Mouse (Mus musculus): Measurements from ENCODE around the gene Ins2. TPM values are rescaled to one million over a fixed set of nuclear protein-coding genes. Genes with fewer than 3 reads are reported as not detected.

The Ins2 gene
- polyA plus RNA-seq (2012; rRNA removed) = not detected in 2 replicates

DNA sequence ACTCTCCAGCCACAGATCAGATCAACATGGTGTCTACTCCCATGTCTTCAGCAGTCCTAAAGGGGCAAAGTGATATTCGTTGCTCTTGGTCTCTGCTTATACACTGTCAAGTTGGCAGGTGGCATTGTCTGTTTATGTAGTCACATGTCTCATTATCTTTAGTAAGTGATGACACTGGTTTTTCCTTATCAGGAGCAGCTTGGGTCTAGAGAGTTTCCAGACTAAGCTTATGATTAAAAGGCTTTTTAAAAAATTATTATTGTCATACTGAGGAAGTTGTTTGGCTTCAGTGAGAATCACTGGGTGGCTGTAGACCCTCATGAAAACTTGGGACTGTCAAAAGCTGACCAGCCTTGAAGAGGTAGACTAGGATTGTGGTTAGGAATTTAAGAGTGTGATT is at the start of gene Ins2:
Gene Ins2 (minus strand): TSS at position 101 of the 400 bp plus-strand sequence.
- DNase-seq (ENCODE audit: low spot score) = no peak

DNA sequence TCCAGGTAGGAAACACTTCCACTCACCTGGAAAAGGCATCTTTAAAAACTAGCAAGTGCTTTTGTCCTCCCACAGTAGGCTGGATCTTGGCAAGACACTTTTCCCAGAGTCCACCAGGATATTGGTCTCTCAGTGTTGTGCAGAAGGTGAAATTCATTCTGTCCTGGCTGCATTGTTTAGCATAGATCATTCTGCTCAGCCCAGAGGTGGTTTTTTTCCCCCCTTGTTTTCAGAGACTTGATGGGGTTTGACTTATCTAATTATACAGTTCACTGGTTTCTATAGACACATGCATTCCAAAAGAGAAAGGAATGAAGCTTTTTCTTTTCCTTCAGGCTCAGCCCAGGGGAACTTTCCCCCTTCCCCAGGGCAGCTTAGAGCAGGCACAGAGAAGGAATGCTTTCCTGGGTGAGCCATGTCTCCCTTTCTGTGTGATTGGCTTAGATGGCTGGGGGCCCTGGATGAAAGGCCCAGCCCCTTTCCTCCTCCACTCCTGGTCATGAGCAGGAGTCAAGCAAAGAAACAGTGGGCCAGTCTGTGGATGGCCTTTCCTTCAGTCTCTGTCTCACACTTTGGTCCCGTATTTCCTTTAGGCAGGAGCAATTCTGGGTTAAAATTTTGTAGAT is 49.6 kb upstream of the Ins2 start:
- DNase-seq (ENCODE audit: low spot score) = no peak

DNA sequence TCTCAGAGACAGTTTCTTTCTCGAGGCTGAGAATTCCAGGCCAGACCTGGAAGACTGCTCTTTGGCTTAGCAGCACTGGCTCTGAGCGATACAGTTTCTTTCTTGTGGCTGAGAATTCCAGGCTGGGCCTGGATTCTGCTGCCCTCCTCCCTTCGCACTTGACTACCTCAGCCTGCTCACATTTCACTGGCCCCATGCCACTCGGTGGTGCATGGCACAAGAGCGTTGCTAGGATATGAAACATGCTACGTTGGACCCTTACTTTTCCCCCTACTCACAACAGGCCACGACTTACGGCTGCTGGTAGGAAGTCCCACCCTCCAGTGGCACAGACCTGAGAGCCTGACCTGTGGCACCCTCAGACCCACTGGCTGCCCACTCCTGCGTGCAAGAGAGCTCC is 46.5 kb upstream of the Ins2 start:
- no peak for DNase-seq (ENCODE audit: low spot score)

DNA sequence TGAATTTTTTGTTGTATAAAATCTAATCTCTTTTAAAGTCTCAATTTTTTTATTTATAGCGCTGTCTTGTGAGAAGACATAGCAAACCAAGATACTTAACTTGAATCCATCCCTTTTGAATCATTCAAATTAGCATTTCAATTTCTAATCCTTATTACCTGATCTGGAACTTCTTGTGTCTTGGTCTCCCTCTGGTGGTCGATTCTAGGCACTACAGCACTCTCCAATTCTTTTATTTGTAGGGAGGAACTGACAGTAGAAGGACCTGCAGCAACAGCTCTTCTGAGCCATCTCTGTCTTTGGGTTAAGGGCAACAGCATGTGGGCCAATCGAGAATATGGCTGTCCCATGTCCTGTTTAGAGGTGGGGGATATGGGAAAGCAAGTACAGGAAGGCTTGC is 5.4 kb downstream of the Ins2 start:
- DNase-seq (ENCODE audit: low spot score) = no peak

DNA sequence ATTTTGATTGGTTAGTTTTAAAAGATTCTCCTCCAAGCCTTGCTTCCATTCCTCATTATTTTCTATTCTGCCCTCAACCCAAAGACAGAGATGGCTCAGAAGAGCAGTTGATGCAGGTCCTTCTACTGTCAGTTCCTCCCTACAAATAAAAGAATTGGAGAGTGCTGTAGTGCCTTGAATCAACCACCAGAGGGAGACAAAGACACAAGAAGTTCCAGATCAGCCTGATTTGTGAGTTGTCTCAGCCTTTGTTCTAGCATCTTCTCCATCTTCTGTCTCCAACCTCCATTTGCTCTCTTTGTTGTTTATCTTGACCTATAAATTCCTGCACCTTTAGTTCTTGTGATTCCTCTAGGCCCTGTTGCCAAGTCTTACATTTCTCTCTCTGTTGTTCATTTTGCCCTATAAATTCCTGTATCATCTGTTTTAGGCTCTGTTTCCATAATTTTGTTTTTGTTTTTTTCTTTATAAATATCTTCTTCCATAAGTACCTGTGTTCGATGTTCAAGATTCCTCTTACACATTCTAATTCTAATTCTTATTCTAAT is 6.2 kb downstream of the Ins2 start:
- DNase-seq (ENCODE audit: low spot score) = no peak

DNA sequence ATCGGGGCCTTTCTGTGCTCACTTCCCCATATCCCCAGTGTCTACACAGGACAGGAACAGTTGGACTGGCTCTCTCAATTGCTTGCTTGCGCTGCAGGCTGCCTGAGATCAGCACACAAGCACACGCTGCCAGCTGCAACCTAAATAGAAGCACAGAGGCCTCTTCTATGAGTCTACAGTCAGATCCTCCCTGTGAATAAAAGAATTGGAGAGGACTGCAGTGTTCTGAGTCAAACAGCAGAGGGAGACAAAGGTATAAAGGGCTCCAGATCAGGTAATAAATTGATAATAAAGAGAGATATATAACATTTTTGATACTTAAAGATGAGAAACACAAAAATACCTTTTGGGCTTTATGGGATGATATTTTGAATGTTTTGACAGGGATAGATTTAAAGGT is 17.2 kb downstream of the Ins2 start:
- DNase-seq (ENCODE audit: low spot score) = no peak

DNA sequence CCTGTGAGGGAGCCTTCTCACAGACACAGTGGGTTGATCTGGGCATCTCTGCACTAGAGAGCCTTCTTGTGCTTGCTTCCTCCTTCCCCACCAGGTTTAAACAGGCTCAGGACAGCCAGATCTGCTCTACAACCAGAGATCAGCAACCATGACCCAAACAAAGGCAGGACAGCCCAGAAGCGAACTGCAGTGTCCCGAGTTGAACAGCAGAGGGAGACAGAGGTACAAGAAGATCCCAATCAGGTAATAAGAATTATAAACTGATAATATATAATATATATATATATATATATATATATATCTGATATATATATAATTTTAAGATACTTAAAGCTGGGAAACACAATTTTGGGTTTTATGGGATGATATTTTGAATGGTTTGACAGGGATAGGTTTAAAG is 22.5 kb downstream of the Ins2 start:
- no peak for DNase-seq (ENCODE audit: low spot score)

DNA sequence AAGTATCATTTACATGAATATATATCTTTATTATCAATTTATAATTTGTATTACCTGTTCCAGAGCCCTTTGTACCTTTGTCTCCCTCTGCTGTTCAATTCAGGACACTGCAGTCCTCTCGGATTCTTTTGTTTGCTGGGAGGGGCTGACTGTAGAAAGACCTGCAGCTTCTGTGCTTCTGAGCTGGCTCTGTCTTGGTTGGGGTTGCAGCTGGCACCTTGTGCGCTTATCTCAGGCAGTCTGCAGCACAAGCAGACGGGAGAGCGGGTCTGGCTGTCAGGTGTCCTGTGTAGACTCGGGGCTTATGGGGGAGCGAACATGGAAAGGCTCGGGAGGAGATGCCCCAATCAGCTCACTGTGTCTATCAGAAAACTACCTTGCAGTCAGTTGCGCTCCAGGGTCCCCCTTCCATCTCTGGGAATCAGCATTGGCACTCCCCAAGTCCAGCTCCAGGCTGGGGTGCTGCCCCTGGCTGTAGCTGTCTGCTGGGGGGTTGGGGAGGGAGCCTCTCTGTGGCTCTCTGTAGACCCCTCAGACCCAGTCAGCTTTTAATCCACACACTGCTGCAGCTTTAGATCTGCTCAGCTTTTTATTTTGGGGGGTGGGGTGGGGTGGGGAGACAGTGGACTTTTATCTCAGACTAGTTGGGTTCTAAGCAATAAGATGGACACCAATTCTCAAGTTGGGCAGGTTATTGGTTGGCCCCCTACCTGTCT is 28.2 kb downstream of the Ins2 start:
- DNase-seq (ENCODE audit: low spot score) = no peak

DNA sequence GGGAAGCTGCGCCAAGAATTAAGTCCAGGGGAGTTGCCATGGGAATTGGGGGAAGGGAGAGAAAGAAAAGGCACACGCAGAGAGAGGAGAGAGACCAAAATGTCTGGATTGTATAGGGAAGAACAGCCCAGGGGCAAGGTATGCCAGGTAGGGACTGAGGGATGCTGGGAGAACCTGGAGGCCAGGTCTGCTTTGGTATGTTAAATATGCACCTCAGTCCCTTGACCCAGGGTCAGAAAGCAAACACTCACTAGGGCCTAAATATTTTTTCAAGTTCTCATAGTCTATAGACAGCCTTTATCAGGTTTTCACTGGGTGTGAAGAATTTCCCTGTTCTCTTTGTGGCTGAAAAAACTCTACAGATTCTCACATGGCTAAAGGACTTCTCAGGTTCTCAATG is 36.3 kb downstream of the Ins2 start:
- no peak for DNase-seq (ENCODE audit: low spot score)

DNA sequence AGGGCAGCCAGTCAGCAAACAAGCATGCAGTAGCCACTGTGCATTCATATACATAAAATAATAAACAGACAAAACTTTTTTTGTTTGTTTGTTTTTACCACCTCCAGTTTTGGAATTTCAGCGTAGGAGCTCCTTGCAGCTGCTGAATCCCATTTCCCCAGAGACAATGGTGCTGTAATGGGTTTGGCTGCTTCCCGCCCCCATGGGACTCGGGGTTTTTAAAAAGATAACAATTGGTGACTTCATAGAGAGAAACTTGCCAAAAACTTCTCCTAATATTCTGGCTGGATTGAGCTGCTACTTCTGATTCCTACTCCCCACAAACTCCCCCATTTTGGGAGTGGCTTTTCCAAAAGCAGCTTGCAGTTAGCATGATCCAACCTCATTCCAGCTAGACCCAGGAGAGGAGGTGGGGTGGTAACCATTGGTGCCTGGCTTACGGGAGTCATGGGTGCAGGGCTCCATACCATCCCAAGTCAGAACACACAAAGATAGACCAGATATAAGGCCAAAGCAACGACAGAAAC is 43.8 kb downstream of the Ins2 start:
- no peak for DNase-seq (ENCODE audit: low spot score)

DNA sequence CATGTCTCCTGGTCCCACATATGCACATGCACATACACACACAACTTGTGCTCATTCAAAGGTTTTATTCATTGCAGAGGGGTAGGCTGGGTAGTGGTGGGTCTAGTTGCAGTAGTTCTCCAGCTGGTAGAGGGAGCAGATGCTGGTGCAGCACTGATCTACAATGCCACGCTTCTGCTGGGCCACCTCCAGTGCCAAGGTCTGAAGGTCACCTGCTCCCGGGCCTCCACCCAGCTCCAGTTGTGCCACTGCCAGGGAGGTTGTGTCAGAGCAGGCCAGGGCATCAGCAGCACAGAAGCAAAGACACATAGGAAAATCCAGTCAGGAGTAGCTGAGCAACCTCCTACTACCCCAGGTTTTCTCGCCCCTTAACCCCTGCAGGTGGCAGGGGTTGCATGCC is 64.6 kb downstream of the Ins2 start:
- no peak for DNase-seq (ENCODE audit: low spot score)

DNA sequence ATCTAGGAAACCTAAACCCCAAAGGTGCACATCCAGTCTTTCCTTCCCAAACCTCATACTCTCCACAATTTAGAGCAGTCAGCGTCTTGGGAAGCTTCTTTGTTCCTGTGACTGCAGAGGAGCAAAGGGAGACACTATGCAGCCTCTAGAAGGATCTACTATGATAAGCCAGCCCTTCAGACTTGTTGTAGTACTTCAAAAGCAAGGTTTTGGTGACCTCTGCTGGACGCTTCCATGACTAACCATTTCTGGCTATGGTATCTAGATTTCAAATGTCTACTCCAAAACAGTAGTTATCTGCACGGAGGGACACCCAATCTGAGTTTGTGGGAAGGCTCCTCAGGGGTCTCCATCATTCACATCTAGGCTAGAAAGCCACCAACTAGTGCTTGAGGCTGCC is 67.5 kb downstream of the Ins2 start:
- no peak for DNase-seq (ENCODE audit: low spot score)

DNA sequence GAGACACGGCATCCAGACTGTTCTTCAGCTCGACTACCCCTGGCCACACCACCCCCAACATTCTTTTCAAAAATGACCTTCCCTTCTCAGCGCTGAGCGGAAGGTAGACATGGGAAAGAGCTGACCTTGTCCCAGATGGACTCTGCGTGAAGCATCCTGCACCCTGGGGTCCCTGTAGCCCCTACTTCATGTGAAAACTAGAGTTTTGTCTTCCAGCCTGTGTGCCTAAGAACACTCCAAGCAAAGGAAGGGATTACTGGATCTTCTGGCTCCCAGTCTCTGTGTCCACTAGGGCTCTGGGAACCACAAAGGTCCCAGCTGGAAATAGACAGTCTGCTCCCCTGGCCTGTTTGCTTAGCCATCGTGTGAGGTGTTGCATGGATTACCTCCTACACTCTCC is 68.0 kb downstream of the Ins2 start:
- DNase-seq (ENCODE audit: low spot score) = no peak

DNA sequence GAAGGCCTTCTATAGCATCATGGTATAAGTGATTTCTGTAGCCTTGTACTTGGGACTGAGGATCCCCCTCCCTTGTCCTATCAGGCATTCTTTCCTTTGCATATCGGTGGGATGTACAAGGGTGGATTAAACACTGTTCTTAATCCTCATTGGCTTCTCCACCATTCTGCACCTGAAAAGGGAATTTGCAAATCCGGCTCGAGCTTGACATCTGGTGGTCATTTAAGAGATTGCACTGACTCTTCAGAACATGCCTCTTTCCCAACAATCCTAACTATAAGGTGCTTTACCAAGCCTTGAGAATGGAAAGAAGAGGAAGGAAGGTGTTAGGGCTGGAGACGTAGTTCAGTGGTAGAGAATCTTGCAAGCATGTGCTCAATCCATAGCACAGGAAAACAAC is 71.1 kb downstream of the Ins2 start:
- no peak for DNase-seq (ENCODE audit: low spot score)

DNA sequence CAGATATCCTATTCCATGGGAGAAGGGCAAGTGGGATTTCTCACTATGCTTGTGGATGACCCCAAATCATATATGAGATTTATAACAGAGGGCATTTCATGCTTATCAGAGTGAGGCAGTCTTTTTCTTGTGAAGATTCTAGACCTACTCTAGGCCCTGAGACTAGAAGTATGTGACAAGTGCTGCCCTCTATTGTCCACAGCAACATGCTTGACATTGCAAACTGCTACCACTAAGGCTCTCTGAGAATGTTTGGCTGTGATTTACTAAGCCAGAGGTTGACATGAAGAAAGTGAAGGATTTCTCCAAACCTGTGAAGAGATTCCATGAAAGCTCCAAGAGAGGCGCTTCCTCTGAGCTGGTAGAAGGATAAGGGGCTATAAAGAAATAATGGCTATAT is 72.1 kb downstream of the Ins2 start:
- no peak for DNase-seq (ENCODE audit: low spot score)

DNA sequence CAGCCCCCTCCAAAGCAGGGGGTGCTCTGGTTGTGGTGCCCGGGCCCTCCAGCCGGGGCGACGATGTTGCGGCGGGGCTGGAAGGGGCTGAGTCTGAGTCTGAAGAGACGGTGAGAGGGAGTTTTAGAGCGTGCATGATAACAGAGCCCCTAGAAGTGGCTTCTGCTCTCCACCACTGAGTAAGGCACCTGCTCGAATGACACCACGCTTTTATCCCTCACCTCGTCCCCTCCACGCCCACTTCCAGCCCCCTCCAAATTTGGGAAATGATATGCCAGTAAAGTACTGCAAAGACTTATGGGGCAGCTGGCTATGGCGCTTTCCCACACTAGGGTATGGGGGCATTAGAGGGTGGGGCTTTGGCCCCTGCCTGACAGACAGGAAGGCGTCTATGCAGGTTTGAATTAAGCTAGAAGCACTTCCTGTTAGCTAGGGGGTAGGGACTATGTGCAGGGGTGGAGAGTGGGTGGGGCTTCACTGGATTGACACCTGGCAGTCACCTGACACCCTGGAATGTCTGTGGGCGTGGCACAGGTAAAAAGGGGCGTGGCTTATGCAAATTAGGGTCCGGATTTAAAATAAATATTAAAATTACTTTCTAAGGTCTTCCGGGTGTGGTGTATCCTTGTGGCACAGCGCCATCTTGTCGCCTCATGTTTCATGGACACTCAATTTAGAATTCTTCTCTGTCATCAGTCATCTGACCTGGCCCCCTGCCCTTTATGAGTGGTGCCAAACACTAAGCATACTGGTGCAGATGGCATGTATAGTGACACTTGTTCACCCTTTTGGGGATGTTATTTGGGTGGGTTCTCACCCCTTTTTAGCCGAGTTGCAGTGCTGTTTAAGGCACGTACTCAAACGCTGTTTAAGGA is 73.2 kb downstream of the Ins2 start, which contains the start of gene Gm49394:
Gene Gm49394 (minus strand): TSS at position 192 of the 875 bp plus-strand sequence.
- DNase-seq (ENCODE audit: low spot score) = no peak

DNA sequence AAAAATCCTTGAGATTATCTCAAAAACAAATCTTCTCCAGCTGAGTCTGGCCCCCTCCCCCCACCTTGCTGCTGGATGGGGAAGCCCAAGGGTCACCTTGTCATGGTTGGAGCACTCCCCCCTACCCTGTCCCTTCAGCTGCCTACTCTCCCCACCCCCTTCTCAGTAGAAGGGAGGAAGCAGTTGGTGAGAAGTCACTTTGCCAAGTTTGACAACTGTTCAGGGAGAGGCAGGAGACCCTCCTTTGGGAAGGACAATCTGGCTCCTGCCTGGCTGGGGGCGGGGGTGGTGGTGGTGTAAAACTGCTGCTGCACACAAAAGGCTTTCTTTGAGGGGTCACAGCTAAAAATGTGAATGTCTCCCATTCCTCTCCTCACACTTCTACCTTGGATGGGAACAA is 74.9 kb downstream of the Ins2 start:
- DNase-seq (ENCODE audit: low spot score) = no peak

DNA sequence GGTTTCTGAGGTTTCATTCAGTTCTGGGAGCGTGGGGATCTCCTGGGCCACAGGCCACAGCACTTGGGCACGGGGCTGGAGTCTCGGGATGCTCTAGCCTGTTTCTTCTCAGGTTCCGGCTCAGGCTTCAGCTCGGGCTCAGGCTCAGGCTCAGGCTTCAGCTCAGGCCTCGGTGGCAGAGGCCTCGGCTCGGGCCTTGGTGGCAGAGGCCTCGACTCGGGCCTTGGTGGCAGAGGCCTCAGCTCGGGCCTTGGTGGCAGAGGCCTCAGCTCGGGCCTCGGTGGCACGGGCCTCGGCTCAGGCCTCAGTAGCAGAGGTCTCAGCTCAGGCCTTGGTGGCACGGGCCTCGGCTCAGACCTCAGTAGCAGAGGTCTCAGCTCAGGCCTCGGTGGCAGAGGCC is 75.7 kb downstream of the Ins2 start:
- no peak for DNase-seq (ENCODE audit: low spot score)

DNA sequence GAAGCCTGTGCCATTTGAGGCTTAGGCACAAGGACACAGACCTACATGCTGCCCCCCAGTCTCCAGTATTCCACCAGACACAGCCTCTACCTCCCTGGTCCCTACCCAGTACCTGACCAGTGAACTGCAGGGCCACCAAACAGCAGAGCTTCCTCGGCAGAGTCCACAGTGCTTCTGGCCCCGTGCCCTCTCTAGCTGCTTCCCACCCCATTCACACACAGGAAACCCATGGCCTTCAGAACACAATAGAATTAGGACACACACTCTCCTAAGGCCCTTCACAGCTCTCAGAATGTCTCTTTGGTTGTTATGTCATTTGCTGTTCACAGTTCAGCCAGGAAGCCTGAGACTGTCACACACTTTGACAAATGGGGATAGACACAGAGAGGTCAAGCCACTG is 76.5 kb downstream of the Ins2 start, which contains the start of gene Igf2:
Gene Igf2 (minus strand): TSS at position 158 of the 400 bp plus-strand sequence.
- no peak for DNase-seq (ENCODE audit: low spot score)

DNA sequence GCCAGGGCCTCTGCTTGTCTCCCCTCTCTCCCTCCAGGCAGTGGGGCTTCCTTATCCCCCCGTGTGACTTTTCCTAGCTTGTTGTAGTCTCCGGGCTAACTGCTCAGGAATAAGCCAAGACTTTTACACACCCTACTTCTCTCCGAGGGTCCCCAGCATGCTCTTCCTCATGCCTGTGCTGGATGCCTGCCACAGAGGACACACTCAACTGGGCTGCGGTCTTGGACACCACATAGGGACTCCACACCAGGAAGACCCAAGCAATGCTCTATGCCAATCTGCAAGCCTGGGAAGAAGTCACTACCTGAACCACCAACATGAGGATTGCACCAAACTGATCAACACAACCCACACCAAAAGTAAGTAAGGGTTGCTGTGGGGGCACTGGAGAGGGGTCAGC is 77.1 kb downstream of the Ins2 start:
- DNase-seq (ENCODE audit: low spot score) = no peak

DNA sequence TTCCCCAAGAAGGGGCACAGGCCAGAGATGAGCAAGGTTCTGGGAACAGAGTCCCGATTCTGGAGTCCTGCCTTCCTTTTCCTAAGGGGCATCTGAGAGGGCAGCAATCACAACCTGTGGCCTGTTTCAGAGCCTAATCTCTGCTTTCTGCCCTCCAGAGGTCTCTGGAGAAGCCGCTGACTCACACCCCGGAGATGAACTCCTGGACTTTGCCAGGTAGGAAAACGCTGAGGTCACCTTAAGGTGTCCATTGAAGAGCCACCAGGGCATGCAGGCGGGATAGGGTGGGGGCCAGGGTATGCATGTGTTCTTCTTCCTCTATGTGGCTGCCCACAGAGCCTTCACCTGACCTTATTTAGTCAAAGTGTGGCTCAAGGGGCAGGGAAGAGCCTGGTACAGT is 77.8 kb downstream of the Ins2 start:
- no peak for DNase-seq (ENCODE audit: low spot score)

DNA sequence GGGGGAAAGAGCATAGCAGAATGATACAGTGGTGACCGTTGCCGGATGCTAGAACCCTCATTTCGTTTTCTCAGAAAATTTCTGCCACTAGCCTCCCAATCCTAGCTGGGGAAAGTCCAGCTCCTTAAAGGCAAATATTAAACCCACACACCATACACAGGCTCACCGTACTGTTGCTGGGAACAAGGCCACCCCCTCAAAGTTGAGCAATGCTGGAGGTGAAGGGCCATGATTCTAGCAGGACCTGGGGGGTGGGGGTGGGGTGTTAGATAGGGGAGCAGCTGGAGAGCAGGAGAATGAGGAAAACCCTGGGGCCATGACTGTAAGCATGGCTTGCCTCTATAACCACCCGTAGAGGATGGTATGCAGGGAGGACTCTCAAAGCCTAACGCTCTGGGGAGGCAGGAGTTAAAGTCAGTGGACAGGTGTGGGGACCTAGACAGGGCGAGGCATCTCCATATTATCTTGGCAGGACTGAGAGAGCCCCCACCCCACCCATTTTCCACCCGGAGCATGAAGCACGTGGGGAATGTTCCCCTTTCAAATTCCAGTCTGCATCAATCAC is 78.6 kb downstream of the Ins2 start:
- no peak for DNase-seq (ENCODE audit: low spot score)

All from urinary bladder, adult 2 months (tissue).